Mouse (Mus musculus) heart, postnatal 0 days (tissue): Measurements from ENCODE around the gene Myo3b.

Experiments used
- CTCF ChIP-seq: IDR thresholded peaks from 2 replicates; pipeline ENCODE4 v1.5.1; 2016; ENCODE audit warnings: antibody characterized with exemption, control low read depth, low read depth
- EP300 ChIP-seq: IDR thresholded peaks from 2 replicates; pipeline ENCODE4 v1.6.1; 2016; ENCODE audit warnings: antibody characterized with exemption, low read depth

GRCm38 (mm10) chr2:70369421-70369820 is 330.5 kb downstream of the Myo3b start:
- TF ChIP-seq CTCF (no peak), EP300 (no peak)
